Mouse (Mus musculus): ENCODE data around the gene Frmpd3. TPM values are rescaled to one million over a fixed set of nuclear protein-coding genes. Genes with fewer than 3 reads are reported as not detected.

The Frmpd3 gene
- polyA plus RNA-seq, 1 experiment from 2014 or later, result 4.2 TPM

- ATAC-seq (ENCODE audit: low FRiP score), result no peak
- Histone ChIP-seq H3K9ac (replicated peaks) (no peak overlapping the region), H3K36me3 (no peaks in the 10 kb centered on the region), H3K27ac (replicated peaks) (no peak overlapping the region), H3K4me1 (no peaks in the 10 kb centered on the region), H3K27me3 (replicated peaks) (no peaks in the 10 kb centered on the region; the same call in 1 of the 2 replicates), H3K4me3 (replicated peaks) (no peak overlapping the region), H3K4me2 (no peak overlapping the region), H3K9me3 (replicated peaks) (no peaks in the 10 kb centered on the region)
Measured at GRCm38 (mm10) chrX:140406501-140406900, 64.4 kb downstream of the Frmpd3 start.

GRCm38 (mm10) chrX:140407593-140407992, 65.5 kb downstream of the Frmpd3 start:
- Histone ChIP-seq H3K36me3 (no peaks in the 10 kb centered on the region), H3K9me3 (replicated peaks) (no peaks in the 10 kb centered on the region), H3K9ac (replicated peaks) (no peak overlapping the region), H3K27me3 (replicated peaks) (no peaks in the 10 kb centered on the region; the same call in 1 of the 2 replicates), H3K4me3 (replicated peaks) (no peak overlapping the region), H3K27ac (replicated peaks) (no peak overlapping the region), H3K4me1 (no peaks in the 10 kb centered on the region), H3K4me2 (no peak overlapping the region)
- WGBS, result 84% methylated on average over 5 of the region's 5 CpGs
- ATAC-seq (ENCODE audit: low FRiP score), result no peak

- Histone ChIP-seq H3K4me2 (no peak overlapping the region), H3K27me3 (replicated peaks) (peaks cover 18% of the 10 kb centered on the region; the same call in 1 of the 2 replicates), H3K9me3 (replicated peaks) (no peaks in the 10 kb centered on the region), H3K9ac (replicated peaks) (no peak overlapping the region), H3K36me3 (no peaks in the 10 kb centered on the region), H3K27ac (replicated peaks) (no peak overlapping the region), H3K4me3 (replicated peaks) (no peak overlapping the region), H3K4me1 (no peaks in the 10 kb centered on the region)
- no peak for ATAC-seq (ENCODE audit: low FRiP score)
- 90% methylated on average over 4 of the region's 4 CpGs for whole genome bisulfite sequencing
Measured at GRCm38 (mm10) chrX:140418467-140418866, 76.4 kb downstream of the Frmpd3 start.

- Histone ChIP-seq H3K4me1 (no peaks in the 10 kb centered on the region), H3K4me3 (replicated peaks) (no peak overlapping the region), H3K27me3 (replicated peaks) (no peaks in the 10 kb centered on the region; the same call in 1 of the 2 replicates), H3K9ac (replicated peaks) (no peak overlapping the region), H3K4me2 (no peak overlapping the region), H3K36me3 (no peaks in the 10 kb centered on the region), H3K9me3 (replicated peaks) (no peaks in the 10 kb centered on the region), H3K27ac (replicated peaks) (no peak overlapping the region)
- no peak for ATAC-seq (ENCODE audit: low FRiP score)
- WGBS, result 82% methylated on average over 4 of the region's 4 CpGs
Measured at GRCm38 (mm10) chrX:140427124-140427523, 85.1 kb downstream of the Frmpd3 start.

GRCm38 (mm10) chrX:140428252-140428651, 86.2 kb downstream of the Frmpd3 start:
- Histone ChIP-seq H3K4me3 (replicated peaks) (no peak overlapping the region), H3K36me3 (no peaks in the 10 kb centered on the region), H3K4me1 (no peaks in the 10 kb centered on the region), H3K9me3 (replicated peaks) (no peaks in the 10 kb centered on the region), H3K27ac (replicated peaks) (no peak overlapping the region), H3K4me2 (no peak overlapping the region), H3K9ac (replicated peaks) (no peak overlapping the region), H3K27me3 (replicated peaks) (no peaks in the 10 kb centered on the region; the same call in 1 of the 2 replicates)
- 81% methylated on average over 7 of the region's 8 CpGs for WGBS
- ATAC-seq (ENCODE audit: low FRiP score), result no peak

GRCm38 (mm10) chrX:140429985-140430384, 87.9 kb downstream of the Frmpd3 start:
- H3K9ac ChIP-seq (replicated peaks), result no peak overlapping the region
- H3K9me3 ChIP-seq (replicated peaks), result no peaks in the 10 kb centered on the region
- no peaks in the 10 kb centered on the region for H3K4me1 ChIP-seq
- H3K4me3 ChIP-seq (replicated peaks), result no peak overlapping the region
- no peaks in the 10 kb centered on the region; the same call in 1 of the 2 replicates for H3K27me3 ChIP-seq (replicated peaks)
- WGBS, result 77% methylated on average over 4 of the region's 5 CpGs
- H3K36me3 ChIP-seq, result no peaks in the 10 kb centered on the region
- no peak overlapping the region for H3K27ac ChIP-seq (replicated peaks)
- ATAC-seq (ENCODE audit: low FRiP score), result no peak
- H3K4me2 ChIP-seq, result no peak overlapping the region

GRCm38 (mm10) chrX:140430506-140430905, 88.4 kb downstream of the Frmpd3 start:
- ATAC-seq (ENCODE audit: low FRiP score), result no peak
- WGBS, result 89% methylated on average over 12 of the region's 12 CpGs

GRCm38 (mm10) chrX:140431981-140432380, 89.9 kb downstream of the Frmpd3 start:
- Histone ChIP-seq H3K27me3 (replicated peaks) (no peaks in the 10 kb centered on the region; the same call in 1 of the 2 replicates), H3K36me3 (no peaks in the 10 kb centered on the region), H3K4me1 (no peaks in the 10 kb centered on the region), H3K27ac (replicated peaks) (no peak overlapping the region), H3K4me2 (no peak overlapping the region), H3K9ac (replicated peaks) (no peak overlapping the region), H3K4me3 (replicated peaks) (no peak overlapping the region), H3K9me3 (replicated peaks) (no peaks in the 10 kb centered on the region)
- ATAC-seq (ENCODE audit: low FRiP score), result no peak
- WGBS, result 88% methylated on average over 15 of the region's 15 CpGs

More at GRCm38 (mm10) chrX:140430506-140430905, 88.4 kb downstream of the Frmpd3 start:
- no peak overlapping the region for H3K4me2 ChIP-seq
- H3K27ac ChIP-seq (replicated peaks), result no peak overlapping the region
- no peak overlapping the region for H3K4me3 ChIP-seq (replicated peaks)
- H3K36me3 ChIP-seq, result no peaks in the 10 kb centered on the region
- no peaks in the 10 kb centered on the region; the same call in 1 of the 2 replicates for H3K27me3 ChIP-seq (replicated peaks)
- H3K9ac ChIP-seq (replicated peaks), result no peak overlapping the region
- H3K9me3 ChIP-seq (replicated peaks), result no peaks in the 10 kb centered on the region
- H3K4me1 ChIP-seq, result no peaks in the 10 kb centered on the region

GRCm38 (mm10) chrX:140432786-140433185, 90.7 kb downstream of the Frmpd3 start:
- 97% methylated on average over 11 of the region's 11 CpGs for WGBS

GRCm38 (mm10) chrX:140437906-140438305, 95.8 kb downstream of the Frmpd3 start:
- H3K4me2 ChIP-seq, result no peak overlapping the region
- ATAC-seq (ENCODE audit: low FRiP score), result no peak
- H3K27me3 ChIP-seq (replicated peaks), result no peaks in the 10 kb centered on the region; the same call in 1 of the 2 replicates
- no peak overlapping the region for H3K9ac ChIP-seq (replicated peaks)
- H3K36me3 ChIP-seq, result no peaks in the 10 kb centered on the region
- no peak overlapping the region for H3K27ac ChIP-seq (replicated peaks)
- H3K4me1 ChIP-seq, result no peaks in the 10 kb centered on the region
- H3K9me3 ChIP-seq (replicated peaks), result no peaks in the 10 kb centered on the region
- H3K4me3 ChIP-seq (replicated peaks), result no peak overlapping the region

More at GRCm38 (mm10) chrX:140432786-140433185, 90.7 kb downstream of the Frmpd3 start:
- H3K4me2 ChIP-seq, result no peak overlapping the region
- no peaks in the 10 kb centered on the region for H3K9me3 ChIP-seq (replicated peaks)
- H3K4me3 ChIP-seq (replicated peaks), result no peak overlapping the region
- no peaks in the 10 kb centered on the region for H3K36me3 ChIP-seq
- no peak overlapping the region for H3K9ac ChIP-seq (replicated peaks)
- no peaks in the 10 kb centered on the region for H3K4me1 ChIP-seq
- H3K27me3 ChIP-seq (replicated peaks), result no peaks in the 10 kb centered on the region; the same call in 1 of the 2 replicates
- ATAC-seq (ENCODE audit: low FRiP score), result no peak
- no peak overlapping the region for H3K27ac ChIP-seq (replicated peaks)

GRCm38 (mm10) chrX:140445551-140445950, 103.5 kb downstream of the Frmpd3 start:
- 76% methylated on average over 13 of the region's 13 CpGs for WGBS
- H3K36me3 ChIP-seq, result no peaks in the 10 kb centered on the region
- H3K27me3 ChIP-seq (replicated peaks), result peaks cover 8% of the 10 kb centered on the region; the same call in 1 of the 2 replicates
- no peak for ATAC-seq (ENCODE audit: low FRiP score)
- H3K4me1 ChIP-seq, result no peaks in the 10 kb centered on the region
- H3K9ac ChIP-seq (replicated peaks), result no peak overlapping the region
- H3K9me3 ChIP-seq (replicated peaks), result no peaks in the 10 kb centered on the region
- no peak overlapping the region for H3K4me2 ChIP-seq
- no peak overlapping the region for H3K4me3 ChIP-seq (replicated peaks)
- no peak overlapping the region for H3K27ac ChIP-seq (replicated peaks)

- no peak for ATAC-seq (ENCODE audit: low FRiP score)
- Histone ChIP-seq H3K4me2 (no peak overlapping the region), H3K4me3 (replicated peaks) (no peak overlapping the region), H3K9ac (replicated peaks) (no peak overlapping the region), H3K36me3 (no peaks in the 10 kb centered on the region), H3K9me3 (replicated peaks) (no peaks in the 10 kb centered on the region), H3K4me1 (no peaks in the 10 kb centered on the region), H3K27me3 (replicated peaks) (peaks cover 11% of the 10 kb centered on the region; the same call in 1 of the 2 replicates), H3K27ac (replicated peaks) (no peak overlapping the region)
- 73% methylated on average over 3 of the region's 3 CpGs for WGBS
Measured at GRCm38 (mm10) chrX:140450071-140450470, 108.0 kb downstream of the Frmpd3 start.
